Mouse (Mus musculus) bone marrow macrophage, adult 2 months (primary cell): ENCODE measurements around the gene Foxr1.

Experiments
- CTCF ChIP-seq: IDR thresholded peaks from 2 replicates; pipeline ENCODE4 v1.5.1; 2012; ENCODE audit warnings: low read depth, mild to moderate bottlenecking, low read length, moderate library complexity
- POLR2A ChIP-seq: IDR thresholded peaks from 2 replicates; pipeline ENCODE4 v1.6.1; 2012; ENCODE audit warnings: mild to moderate bottlenecking, low read depth, low read length, borderline replicate concordance

DNA sequence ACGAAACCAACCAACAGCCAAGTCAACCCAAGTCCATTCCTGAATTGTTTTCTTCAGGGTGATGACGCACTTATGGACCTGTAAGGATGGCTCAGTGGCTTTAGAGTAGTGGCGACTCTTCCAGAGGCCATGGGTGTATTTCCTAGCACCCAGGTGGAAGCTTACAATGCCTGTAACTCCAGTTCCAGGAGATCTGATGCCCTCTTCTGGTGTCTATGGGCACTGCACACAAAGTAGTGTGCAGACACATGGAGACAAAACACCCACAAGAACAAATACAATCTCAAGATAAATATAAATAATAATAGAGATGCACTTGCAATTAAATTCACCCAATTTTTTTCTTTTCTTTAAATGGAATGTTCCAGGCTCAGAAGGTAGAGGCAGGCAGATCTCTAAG lies 35.0 kb upstream of the Foxr1 start:
- no peak for TF ChIP-seq POLR2A
- 0 out of 2 replicates have a peak, but pooled peaks have one; percentile 15 for TF ChIP-seq CTCF
